Mouse (Mus musculus): ENCODE measurements around the gene Zfp454.
A peak's percentile ranks its signal among the peaks of the same experiment; 100 is the strongest.

Zfp454 gene

GRCm38 (mm10) chr11:50841023-50841735 is 46.3 kb downstream of the Zfp454 start, which contains the start of gene Zfp879:
Gene Zfp879 (minus strand): TSS chr11:50841552.
- DNase-seq (ENCODE audit: low spot score in 2 of 2), result peak; percentile 95

DNA sequence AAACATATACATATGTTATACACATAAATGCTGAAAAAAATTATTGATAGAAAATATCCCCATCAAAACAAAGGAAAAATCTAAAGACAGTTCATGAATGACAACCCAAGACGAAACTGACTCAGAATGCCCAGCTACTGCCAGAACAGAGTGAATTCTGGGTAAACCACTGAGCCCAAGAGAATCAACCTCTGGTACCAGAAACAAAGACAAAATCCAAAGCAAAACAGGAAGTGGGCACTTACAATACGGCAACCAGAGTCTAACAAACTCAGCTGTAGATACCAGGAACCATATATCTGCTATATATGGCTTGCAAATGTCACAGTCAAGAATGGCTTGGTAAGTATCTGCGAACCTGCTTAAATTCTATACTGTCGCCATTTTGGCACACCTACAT is 51.7 kb downstream of the Zfp454 start:
- DNase-seq (ENCODE audit: low spot score in 2 of 2), result no peak

- DNase-seq (ENCODE audit: low spot score in 2 of 2), result peak; percentile 86
Observed at GRCm38 (mm10) chr11:50827010-50827953, 60.2 kb downstream of the Zfp454 start, which contains the start of gene Zfp354c. Gene Zfp354c (minus strand): TSS chr11:50827724.

- no peak for DNase-seq (ENCODE audit: low spot score in 2 of 2)
Observed at GRCm38 (mm10) chr11:50826214-50826613, 61.2 kb downstream of the Zfp454 start.

All from right cerebral cortex, postnatal 36 days (tissue).